Mouse (Mus musculus) forebrain, embryonic 13.5 days (tissue): Measurements from ENCODE around the gene S100z. TPM values are rescaled to one million over a fixed set of nuclear protein-coding genes. Genes with fewer than 3 reads are reported as not detected.

Source experiments
- ATAC-seq: fragments of 200-750 bp; cut with Nextera tagmentation; 2 replicates; pipeline ENCODE4 v1.8.0; 2017
- H3K27ac ChIP-seq: fragments of 300-500 bp; sonication (generic); 2 replicates; pipeline ENCODE4 v1.5.1; 2015; ENCODE audit warnings: inconsistent platforms, mild to moderate bottlenecking, moderate library complexity
- H3K27me3 ChIP-seq: fragments of 300-500 bp; sonication (generic); 2 replicates; pipeline ENCODE4 v1.6.1; 2015; ENCODE audit warnings: mild to moderate bottlenecking, inconsistent platforms
- H3K36me3 ChIP-seq: fragments of 300-500 bp; sonication (generic); 2 replicates; pipeline ENCODE4 v1.6.1; 2015; ENCODE audit warnings: mild to moderate bottlenecking, inconsistent platforms; ENCODE audit not compliant: poor library complexity, severe bottlenecking
- H3K4me1 ChIP-seq: fragments of 300-500 bp; sonication (generic); 2 replicates; pipeline ENCODE4 v1.6.1; 2015; ENCODE audit warnings: inconsistent platforms
- H3K4me2 ChIP-seq: fragments of 300-500 bp; sonication (generic); 2 replicates; pipeline ENCODE4 v1.6.1; 2015; ENCODE audit warnings: inconsistent platforms, mild to moderate bottlenecking, moderate library complexity
- H3K4me3 ChIP-seq: fragments of 300-500 bp; sonication (generic); 2 replicates; pipeline ENCODE4 v1.5.1; 2015; ENCODE audit warnings: mild to moderate bottlenecking, inconsistent platforms
- H3K9ac ChIP-seq: fragments of 300-500 bp; sonication (generic); 2 replicates; pipeline ENCODE4 v1.6.1; 2015; ENCODE audit warnings: mild to moderate bottlenecking, inconsistent platforms
- H3K9me3 ChIP-seq: fragments of 300-500 bp; sonication (generic); replicated peaks from 2 replicates; pipeline ENCODE4 v1.6.1; 2016; ENCODE audit warnings: inconsistent platforms
- WGBS: fragments of 180-500 bp; shearing (Covaris S2); methylation state at CpG from one replicate; pipeline ENCODE4 v1.1.7; 2015; 5-methylcytosine and 5-hydroxymethylcytosine counted together
- polyA plus RNA-seq: library from polyadenylated mRNA; unstranded; fragments of >200 nt; fragmentation: Nextera tagmentation; extraction: Ambion mirVana; gene quantifications from 2 replicates; pipeline ENCODE4 v1.2.1, GENCODE M21; 2015

S100z gene
- not detected in 2 replicates for polyA plus RNA-seq

DNA sequence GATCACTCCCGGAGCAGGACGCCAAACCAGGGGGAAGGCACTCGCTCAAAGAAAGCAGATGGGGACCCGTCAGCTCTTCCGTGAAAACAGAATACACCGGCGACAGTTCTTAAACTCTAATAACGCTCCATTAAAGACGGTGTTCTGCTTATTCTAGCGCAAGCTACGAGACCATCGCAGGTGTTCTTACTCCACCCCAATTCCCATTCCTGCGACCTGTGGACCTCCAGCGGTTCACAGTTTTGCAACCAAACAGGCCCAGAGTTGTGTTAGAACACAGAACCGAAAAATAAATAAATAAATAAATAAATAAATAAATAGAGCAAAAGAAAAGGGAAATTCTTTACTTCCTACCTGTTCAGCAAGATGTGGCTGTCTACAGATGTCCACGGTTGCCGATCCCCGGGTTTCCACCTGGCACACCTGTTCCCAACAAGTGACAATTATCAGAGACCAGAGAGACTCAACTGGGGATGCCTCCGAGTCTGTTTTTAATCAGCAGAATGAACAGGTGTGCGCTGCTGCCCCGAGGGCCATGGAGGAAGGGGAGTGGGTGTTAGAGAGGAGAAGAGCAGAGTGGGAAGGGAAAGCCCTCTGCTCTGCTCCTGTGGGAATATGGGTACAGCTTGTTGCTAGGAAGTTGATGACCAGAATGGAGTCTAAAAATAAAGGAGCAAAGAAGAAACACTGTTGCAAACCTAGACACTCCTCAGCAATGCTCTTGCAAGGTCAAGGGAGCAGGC lies at the start of gene S100z:
Gene S100z, minus strand, starts transcription at position 51 of the 743 bp plus-strand sequence.
- Histone ChIP-seq H3K9me3 (no peaks in the 10 kb centered on the region), H3K36me3 (no peaks in the 10 kb centered on the region), H3K4me3 (no peak within 1 kb of the TSS), H3K4me1 (no peaks in the 10 kb centered on the region), H3K27ac (no peak within 1 kb of the TSS), H3K4me2 (no peak within 1 kb of the TSS), H3K9ac (no peak within 1 kb of the TSS), H3K27me3 (no peaks in the 10 kb centered on the region)
- WGBS, result 92% methylated on average over 21 of the region's 21 CpGs
- ATAC-seq, result no peak

DNA sequence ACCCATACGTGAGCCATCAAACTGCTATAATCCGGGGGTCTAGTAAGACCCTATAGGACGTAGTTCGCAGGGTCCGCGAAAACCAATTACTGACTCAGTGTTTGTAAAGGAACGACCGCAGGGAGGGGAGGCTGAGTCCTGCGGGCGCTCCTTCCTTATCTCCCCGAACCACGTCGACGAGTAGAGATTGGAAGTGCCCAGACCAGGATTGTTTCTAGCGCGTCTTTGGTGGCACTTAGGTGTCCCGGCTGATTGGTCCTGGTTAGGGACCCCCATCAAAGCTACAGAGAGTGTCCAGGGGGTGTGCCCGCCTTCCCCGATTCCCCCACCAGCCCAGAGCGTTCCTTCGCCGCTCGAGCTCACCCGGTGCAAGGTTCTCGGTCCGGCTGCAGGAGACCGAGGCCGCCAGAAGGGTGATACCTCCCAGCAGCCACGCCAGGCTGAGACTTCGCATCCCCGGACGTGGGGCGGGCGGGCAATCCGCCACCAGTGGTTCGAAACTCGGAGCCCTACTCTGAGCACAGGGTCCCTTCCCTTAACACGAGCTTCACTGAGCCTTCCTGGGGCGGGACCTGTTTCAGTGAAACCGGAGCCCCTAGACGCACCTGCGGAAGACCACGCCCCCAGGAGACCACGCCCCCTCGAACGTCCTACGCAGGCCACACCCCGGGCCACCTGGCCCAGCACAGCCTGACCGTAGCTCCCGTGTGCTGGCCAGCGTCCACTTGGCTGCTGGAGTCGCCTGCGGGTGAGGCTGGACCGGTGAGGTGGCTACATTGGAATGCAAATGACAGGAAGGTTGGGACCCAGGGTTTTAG lies 46.4 kb upstream of the S100z start, which contains the start of gene F2rl1:
Gene F2rl1, minus strand, starts transcription at position 554 of the 818 bp plus-strand sequence.
- Histone ChIP-seq H3K4me1 (peaks cover 17% of the 10 kb centered on the region), H3K9ac (peak within 1 kb of the TSS; percentile 49), H3K4me2 (peak within 1 kb of the TSS; percentile 73), H3K27me3 (peaks cover 51% of the 10 kb centered on the region), H3K27ac (no peak within 1 kb of the TSS), H3K36me3 (no peaks in the 10 kb centered on the region), H3K4me3 (peak within 1 kb of the TSS; percentile 40), H3K9me3 (no peaks in the 10 kb centered on the region)
- WGBS, result under 1% methylated on average over 54 of the region's 54 CpGs
- peak; percentile 57 for ATAC-seq

DNA sequence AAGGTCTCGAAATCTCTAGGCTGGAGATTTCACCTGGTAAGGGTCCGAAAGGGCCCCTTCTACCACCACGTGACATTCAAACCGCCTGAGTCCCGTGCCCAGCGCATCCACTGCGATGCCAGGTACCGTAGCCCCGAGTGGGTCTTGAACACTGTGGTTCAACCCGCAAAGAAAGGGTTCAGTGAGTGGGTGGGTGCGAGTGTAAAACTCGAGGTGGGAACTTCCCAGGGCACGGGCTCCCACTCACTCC lies 45.8 kb upstream of the S100z start:
- Histone ChIP-seq H3K4me3 (peak overlapping the region; percentile 40), H3K4me2 (peak overlapping the region; percentile 73), H3K27me3 (peaks cover 51% of the 10 kb centered on the region), H3K27ac (no peak overlapping the region), H3K36me3 (no peaks in the 10 kb centered on the region), H3K4me1 (peaks cover 17% of the 10 kb centered on the region), H3K9me3 (no peaks in the 10 kb centered on the region), H3K9ac (peak overlapping the region; percentile 49)
- WGBS, result under 1% methylated on average over 13 of the region's 13 CpGs
- peak; percentile 69 for ATAC-seq

DNA sequence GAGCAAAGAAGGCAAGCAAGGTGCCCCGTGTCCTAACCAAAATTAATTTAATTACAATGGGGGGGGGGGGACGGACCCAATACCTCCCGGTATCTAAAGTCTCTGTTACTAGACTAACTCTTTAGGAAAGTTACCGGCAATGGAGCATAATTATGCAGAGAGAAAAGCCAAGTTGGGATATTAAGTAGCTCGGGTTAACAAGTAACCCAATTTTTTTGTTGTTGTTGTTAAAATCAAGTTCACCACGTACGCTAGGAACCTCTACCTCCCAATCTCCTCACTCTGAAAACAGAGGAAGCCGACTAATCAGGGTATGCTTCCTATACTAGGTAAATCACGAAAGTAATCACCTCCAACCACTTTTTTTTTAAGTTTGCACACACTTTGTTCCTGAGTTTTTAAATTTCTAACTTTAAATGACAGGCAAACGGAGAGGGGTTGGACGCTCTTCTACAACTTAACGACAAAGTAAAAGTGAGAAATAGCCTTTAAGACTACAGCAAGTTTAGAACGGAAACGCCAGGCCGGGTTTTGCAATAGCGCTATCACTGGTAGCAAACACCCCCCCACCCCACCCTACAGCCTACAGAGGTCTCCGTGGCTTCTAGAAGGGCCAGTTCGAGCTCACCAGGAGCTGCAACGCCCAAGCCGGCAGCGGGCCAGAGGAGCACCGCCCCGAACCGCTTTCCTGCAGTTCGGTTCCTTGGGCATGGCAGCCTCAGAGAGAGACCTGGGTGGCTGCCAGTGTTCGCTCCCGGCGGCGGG lies 45.3 kb upstream of the S100z start:
- Histone ChIP-seq H3K36me3 (no peaks in the 10 kb centered on the region), H3K4me1 (peaks cover 17% of the 10 kb centered on the region), H3K9me3 (no peaks in the 10 kb centered on the region), H3K4me2 (peak overlapping the region; percentile 73), H3K27ac (no peak overlapping the region), H3K27me3 (peaks cover 51% of the 10 kb centered on the region), H3K4me3 (peak overlapping the region; percentile 40), H3K9ac (peak overlapping the region; percentile 49)
- 0 out of 2 replicates have a peak, but pooled peaks have one; percentile 27 for ATAC-seq
- 3% methylated on average over 28 of the region's 29 CpGs for WGBS

DNA sequence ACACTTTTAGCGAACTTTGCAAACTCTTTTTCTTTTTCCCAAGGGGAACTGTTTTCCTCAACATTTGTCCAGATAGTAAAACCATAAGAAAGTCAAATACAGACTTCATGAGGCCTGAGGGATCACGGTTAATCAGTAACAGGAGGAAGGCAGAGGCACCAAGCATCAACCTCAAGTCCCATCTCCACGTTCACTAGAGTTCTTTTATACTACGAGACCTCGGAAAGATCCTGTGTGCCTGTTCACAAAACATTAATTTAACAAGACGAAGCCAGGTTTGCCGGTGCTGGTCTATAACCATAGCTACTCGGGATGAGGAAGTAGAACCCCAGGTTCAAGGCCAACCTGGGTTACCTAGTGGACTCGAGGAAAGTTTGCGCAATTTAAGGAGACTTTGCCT lies 43.7 kb upstream of the S100z start:
- Histone ChIP-seq H3K36me3 (no peaks in the 10 kb centered on the region), H3K4me1 (peaks cover 17% of the 10 kb centered on the region), H3K9ac (no peak overlapping the region), H3K27ac (no peak overlapping the region), H3K9me3 (no peaks in the 10 kb centered on the region), H3K27me3 (peaks cover 44% of the 10 kb centered on the region), H3K4me3 (no peak overlapping the region), H3K4me2 (no peak overlapping the region)
- ATAC-seq, result no peak
- WGBS, result 90% methylated on average over 10 of the region's 10 CpGs

DNA sequence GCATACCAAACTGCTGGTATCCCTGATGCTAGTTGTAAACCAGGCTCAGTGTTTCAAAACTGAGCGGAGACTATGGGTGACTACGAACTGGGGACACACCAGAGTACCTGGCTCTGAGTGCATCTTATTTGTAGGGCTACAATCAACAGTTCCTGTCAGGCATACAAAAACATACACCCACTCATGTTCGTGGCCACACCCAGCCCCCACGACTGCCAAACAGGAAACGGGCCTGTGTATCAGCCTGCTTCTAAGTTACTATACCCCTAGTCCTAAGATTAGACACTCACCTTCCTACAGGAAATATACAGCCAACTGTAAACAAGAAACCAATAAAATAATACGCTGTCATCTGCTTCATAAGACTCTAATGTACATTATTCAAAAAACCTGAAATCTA lies 42.5 kb upstream of the S100z start:
- no peak for ATAC-seq
- Histone ChIP-seq H3K27me3 (peaks cover 32% of the 10 kb centered on the region), H3K36me3 (no peaks in the 10 kb centered on the region), H3K4me1 (peaks cover 17% of the 10 kb centered on the region), H3K9ac (no peak overlapping the region), H3K4me2 (no peak overlapping the region), H3K9me3 (no peaks in the 10 kb centered on the region), H3K4me3 (no peak overlapping the region), H3K27ac (no peak overlapping the region)
- 92% methylated on average over 6 of the region's 6 CpGs for WGBS

DNA sequence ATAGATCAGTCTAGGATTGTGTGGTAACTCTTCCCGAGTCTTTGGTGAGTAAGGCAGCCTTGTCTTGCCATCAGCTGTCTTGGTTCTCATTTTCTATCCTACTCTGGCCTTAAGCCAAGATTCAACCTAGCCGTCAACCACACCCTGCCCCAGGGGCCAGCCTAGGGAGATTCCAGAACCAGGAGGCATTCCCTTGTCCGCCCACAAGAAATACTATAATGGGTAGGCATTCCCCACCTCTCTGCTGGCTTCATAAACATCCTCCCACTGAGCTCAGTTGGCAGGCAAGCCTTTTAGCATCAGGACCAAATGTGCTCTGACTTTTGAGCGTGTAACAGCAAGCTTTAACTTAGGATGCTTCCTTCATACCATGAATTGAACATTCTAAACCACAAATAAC lies 36.2 kb upstream of the S100z start:
- WGBS, result 80% methylated on average over 4 of the region's 4 CpGs
- H3K4me3 ChIP-seq, result no peak overlapping the region
- peaks cover 7% of the 10 kb centered on the region; the same call in 1 of the 2 replicates for H3K9me3 ChIP-seq
- H3K4me2 ChIP-seq, result no peak overlapping the region
- no peaks in the 10 kb centered on the region for H3K4me1 ChIP-seq
- no peak for ATAC-seq
- H3K27ac ChIP-seq, result no peak overlapping the region
- no peak overlapping the region for H3K9ac ChIP-seq
- H3K27me3 ChIP-seq, result no peaks in the 10 kb centered on the region
- no peaks in the 10 kb centered on the region for H3K36me3 ChIP-seq

DNA sequence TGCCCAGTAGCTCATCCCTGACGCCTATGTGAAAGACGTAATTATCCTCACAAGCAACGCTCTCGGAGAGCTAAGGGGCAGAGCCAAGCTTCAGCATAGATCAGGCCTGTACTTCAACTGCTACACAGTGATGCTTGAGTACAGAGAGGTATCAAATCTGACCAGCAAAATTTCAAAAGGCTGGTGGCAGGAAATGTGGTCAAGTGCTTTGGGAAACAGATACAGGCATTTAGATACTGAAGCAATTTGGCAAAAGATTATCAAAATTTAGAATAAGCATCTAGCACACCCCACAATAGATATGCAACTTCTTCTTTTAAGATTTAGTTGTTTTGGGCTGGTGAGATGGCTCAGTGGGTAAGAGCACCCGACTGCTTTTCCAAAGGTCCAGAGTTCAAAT lies 31.5 kb upstream of the S100z start:
- Histone ChIP-seq H3K27ac (no peak overlapping the region), H3K9me3 (peaks cover 7% of the 10 kb centered on the region; the same call in 1 of the 2 replicates), H3K4me3 (no peak overlapping the region), H3K4me2 (no peak overlapping the region), H3K36me3 (no peaks in the 10 kb centered on the region), H3K4me1 (no peaks in the 10 kb centered on the region), H3K27me3 (no peaks in the 10 kb centered on the region), H3K9ac (no peak overlapping the region)
- no peak for ATAC-seq
- WGBS, result 96% methylated on average over 5 of the region's 5 CpGs

DNA sequence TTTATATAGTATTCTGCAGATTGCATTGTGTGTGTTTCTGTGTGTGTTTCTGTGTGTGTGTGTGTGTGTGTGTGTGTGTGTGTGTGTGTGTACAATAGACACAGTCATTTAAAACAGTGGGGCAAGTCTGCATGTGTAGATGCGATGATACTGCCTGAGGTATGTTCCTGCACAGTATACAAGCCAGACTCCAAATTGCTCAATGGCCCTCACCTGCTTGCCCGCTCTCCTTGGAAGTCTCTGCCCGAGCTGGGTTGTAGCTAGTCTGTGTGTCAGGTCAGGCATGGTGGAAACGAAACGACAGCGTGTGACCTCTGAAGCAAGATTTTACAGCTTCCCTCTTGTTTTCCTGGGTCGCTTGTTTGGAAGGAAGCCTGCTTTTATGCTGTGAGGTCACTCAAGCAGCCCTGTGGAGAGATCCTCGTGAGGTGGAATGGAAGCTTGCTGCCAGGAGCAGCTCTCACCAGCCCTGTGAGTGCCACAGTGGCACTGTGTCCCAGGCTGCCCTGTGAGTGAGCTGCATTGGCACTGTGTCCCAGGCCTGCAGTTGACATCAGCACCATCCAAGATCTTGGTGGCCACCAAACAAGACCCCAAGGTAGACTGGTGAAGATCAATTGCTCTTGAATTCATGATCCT lies 24.9 kb upstream of the S100z start:
- H3K27ac ChIP-seq, result no peak overlapping the region
- H3K9me3 ChIP-seq, result no peaks in the 10 kb centered on the region
- no peak overlapping the region for H3K9ac ChIP-seq
- no peaks in the 10 kb centered on the region for H3K27me3 ChIP-seq
- H3K36me3 ChIP-seq, result no peaks in the 10 kb centered on the region
- no peak overlapping the region for H3K4me2 ChIP-seq
- WGBS, result 84% methylated on average over 8 of the region's 8 CpGs
- no peak for ATAC-seq
- no peaks in the 10 kb centered on the region for H3K4me1 ChIP-seq
- H3K4me3 ChIP-seq, result no peak overlapping the region

DNA sequence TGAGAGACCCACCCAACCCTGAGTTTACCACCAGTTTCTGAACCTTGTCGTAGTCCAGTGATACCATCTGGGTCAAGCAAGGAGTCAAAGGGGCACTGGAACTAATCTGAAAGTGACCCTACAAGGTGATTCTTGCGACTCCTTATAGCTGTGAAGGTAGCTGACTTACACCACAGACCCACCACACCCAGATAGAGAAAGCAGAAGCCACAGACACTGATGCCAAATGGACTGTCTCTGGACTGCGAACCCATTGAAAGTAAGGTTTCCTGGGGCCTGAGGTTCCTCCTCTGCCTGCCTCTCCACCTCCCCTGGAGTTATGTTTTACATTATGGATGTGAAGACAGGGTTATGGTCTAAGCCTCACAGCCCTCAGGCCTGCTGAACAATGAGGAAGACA lies 18.1 kb upstream of the S100z start:
- Histone ChIP-seq H3K9ac (no peak overlapping the region), H3K4me3 (no peak overlapping the region), H3K27me3 (no peaks in the 10 kb centered on the region), H3K4me1 (no peaks in the 10 kb centered on the region), H3K36me3 (no peaks in the 10 kb centered on the region), H3K9me3 (no peaks in the 10 kb centered on the region), H3K27ac (no peak overlapping the region), H3K4me2 (no peak overlapping the region)
- no peak for ATAC-seq
- 92% methylated on average over 3 of the region's 3 CpGs for WGBS

DNA sequence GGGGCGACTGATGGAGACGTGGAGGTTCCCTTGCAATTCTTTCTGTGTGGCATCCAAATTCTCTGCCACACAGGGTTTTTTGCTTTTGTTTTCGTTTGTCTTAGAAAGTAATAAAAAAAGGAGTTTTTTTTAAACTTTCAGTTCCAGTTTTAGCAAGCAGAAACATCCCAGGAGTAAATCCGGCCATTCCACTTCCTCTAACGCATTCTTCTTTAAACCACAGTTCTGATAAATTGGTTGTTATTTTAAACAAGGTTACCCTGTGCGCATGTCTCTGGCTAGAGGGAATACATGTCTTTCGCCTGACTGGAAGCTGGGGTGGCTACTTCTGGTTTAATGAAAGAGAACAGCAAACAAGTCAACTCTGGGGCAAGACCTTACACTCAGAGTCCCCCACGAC lies 16.3 kb upstream of the S100z start:
- H3K27me3 ChIP-seq, result no peaks in the 10 kb centered on the region
- 83% methylated on average over 8 of the region's 8 CpGs for WGBS

More for the DNA sequence above, 16.3 kb upstream of the S100z start:
- H3K4me1 ChIP-seq, result no peaks in the 10 kb centered on the region
- H3K9ac ChIP-seq, result no peak overlapping the region
- no peak overlapping the region for H3K27ac ChIP-seq
- ATAC-seq, result no peak
- no peaks in the 10 kb centered on the region for H3K36me3 ChIP-seq
- H3K9me3 ChIP-seq, result no peaks in the 10 kb centered on the region
- no peak overlapping the region for H3K4me3 ChIP-seq
- no peak overlapping the region for H3K4me2 ChIP-seq
